20 mouse cellular contexts compared by ENCODE assay signal in genomic region chr17:49825831-49826230, GRCm38 (mm10).
A peak's percentile ranks its signal among the peaks of the same experiment; 100 is the strongest.
DNase-seq lines count a peak whose midpoint lies in the region; ATAC-seq lines count a peak whose summit lies in the region.
"Had no signal": no experiment of that assay in that cellular context is flagged by ENCODE, and none has a peak within 500 bp of the region (broad histone marks: within the 10 kb centered on the region; RNA-seq: fewer than 3 reads in every experiment).

No protein-coding gene starts in this region.

- H3K4me1 ChIP-seq in forebrain, embryonic 14.5 days (ENCODE audit: control insufficient read depth, insufficient read depth, low read length) = no peaks in the 10 kb centered on the region
- no peaks in the 10 kb centered on the region for H3K4me1 ChIP-seq in forebrain, embryonic 12.5 days
- H3K4me1 ChIP-seq in forebrain, embryonic 16.5 days (replicated peaks; ENCODE audit: control insufficient read depth, insufficient read depth, low read length) = peaks cover 7% of the 10 kb centered on the region; the same call in 1 of the 2 replicates
- H3K4me1 ChIP-seq: embryonic facial prominence, embryonic 15.5 days; midbrain, embryonic 10.5 days; neural tube, embryonic 12.5 days had no signal

- H3K4me2 ChIP-seq in forebrain, embryonic 14.5 days (ENCODE audit: low read length) = no peak overlapping the region
- no peak overlapping the region for H3K4me2 ChIP-seq in forebrain, embryonic 12.5 days
- no peak overlapping the region for H3K4me2 ChIP-seq in forebrain, embryonic 16.5 days (ENCODE audit: low read length)
- H3K4me2 ChIP-seq: embryonic facial prominence, embryonic 15.5 days; lung, embryonic 15.5 days; neural tube, embryonic 12.5 days had no signal

- H3K36me3 ChIP-seq in forebrain, embryonic 14.5 days (ENCODE audit: control insufficient read depth, insufficient read depth, low read length) = no peaks in the 10 kb centered on the region
- no peaks in the 10 kb centered on the region for H3K36me3 ChIP-seq in forebrain, embryonic 12.5 days (replicated peaks)
- no peaks in the 10 kb centered on the region for H3K36me3 ChIP-seq in forebrain, embryonic 16.5 days (ENCODE audit: control insufficient read depth, insufficient read depth)
- H3K36me3 ChIP-seq: embryonic facial prominence, embryonic 15.5 days; lung, embryonic 15.5 days; midbrain, embryonic 10.5 days; neural tube, embryonic 12.5 days had no signal

- no peaks in the 10 kb centered on the region for H3K9me3 ChIP-seq in forebrain, embryonic 14.5 days (replicated peaks; ENCODE audit: control insufficient read depth, low read length)
- H3K9me3 ChIP-seq in forebrain, embryonic 12.5 days = no peaks in the 10 kb centered on the region
- H3K9me3 ChIP-seq in forebrain, embryonic 16.5 days (ENCODE audit: control insufficient read depth, low read length) = no peaks in the 10 kb centered on the region
- H3K9me3 ChIP-seq: embryonic facial prominence, embryonic 15.5 days; lung, embryonic 15.5 days; midbrain, embryonic 10.5 days; neural tube, embryonic 12.5 days had no signal

- H3K9ac ChIP-seq in forebrain, embryonic 14.5 days (ENCODE audit: low read length) = no peak overlapping the region
- no peak overlapping the region for H3K9ac ChIP-seq in forebrain, embryonic 12.5 days
- H3K9ac ChIP-seq in forebrain, embryonic 16.5 days (replicated peaks; ENCODE audit: low read depth, low read length) = no peak overlapping the region
- H3K9ac ChIP-seq: embryonic facial prominence, embryonic 15.5 days; liver, embryonic 14.5 days; lung, embryonic 15.5 days; neural tube, embryonic 12.5 days had no signal

- no peak overlapping the region for H3K4me3 ChIP-seq in forebrain, embryonic 14.5 days (ENCODE audit: low read depth, low read length)
- H3K4me3 ChIP-seq in forebrain, embryonic 12.5 days (replicated peaks) = no peak overlapping the region
- no peak overlapping the region for H3K4me3 ChIP-seq in forebrain, embryonic 16.5 days (replicated peaks; ENCODE audit: low read length)
- H3K4me3 ChIP-seq: embryonic facial prominence, embryonic 15.5 days; gastrocnemius, adult 2 months; layer of hippocampus, adult 2 months; lung, embryonic 15.5 days; midbrain, embryonic 10.5 days; neural tube, embryonic 12.5 days had no signal

- H3K27ac ChIP-seq in forebrain, embryonic 14.5 days (ENCODE audit: low read depth, low read length) = no peak overlapping the region
- no peak overlapping the region for H3K27ac ChIP-seq in forebrain, embryonic 12.5 days
- peak overlapping the region; percentile 6; the same call in 1 of the 2 replicates for H3K27ac ChIP-seq in forebrain, embryonic 16.5 days (ENCODE audit: low read length)
- H3K27ac ChIP-seq: embryonic facial prominence, embryonic 15.5 days; gastrocnemius, adult 2 months; liver, embryonic 14.5 days; lung, embryonic 15.5 days; macrophage; midbrain, embryonic 10.5 days; neural tube, embryonic 12.5 days had no signal

- DNase-seq in forebrain, embryonic 14.5 days (ENCODE audit: low spot score) = peak; percentile 61
- peak; percentile 31 to 62 for DNase-seq in layer of hippocampus, postnatal 14 days (ENCODE audit: low spot score in 2 of 2)
- no peak for DNase-seq in layer of hippocampus, postnatal 25 days (ENCODE audit: extremely low spot score in 1 of 2, low spot score in 1 of 2)
- peak; percentile 19 for DNase-seq in cerebellum, adult 9-11 months
- no peak for DNase-seq in lung, postnatal 4 days
- DNase-seq: gastrocnemius, adult 2 months; heart, postnatal 36 days; kidney, adult 18-20 months; kidney, postnatal 10 days; right cerebral cortex, postnatal 25 days; thymus, postnatal 36 days had no signal

- WGBS in forebrain, embryonic 14.5 days = 66% methylated on average over 5 of the region's 5 CpGs
- WGBS in forebrain, embryonic 12.5 days = 76% methylated on average over 5 of the region's 5 CpGs
- WGBS in forebrain, embryonic 16.5 days = 46% methylated on average over 5 of the region's 5 CpGs

- peak; percentile 50; the same call in 1 of the 2 replicates for ATAC-seq in forebrain, embryonic 14.5 days
- ATAC-seq in forebrain, embryonic 12.5 days (ENCODE audit: low FRiP score) = no peak
- peak; percentile 88 for ATAC-seq in forebrain, embryonic 16.5 days

- H3K27me3 ChIP-seq in forebrain, embryonic 14.5 days (replicated peaks; ENCODE audit: control insufficient read depth, insufficient read depth, low read length) = no peaks in the 10 kb centered on the region
- peaks cover 3% of the 10 kb centered on the region; the same call in 1 of the 2 replicates for H3K27me3 ChIP-seq in forebrain, embryonic 12.5 days
- no peaks in the 10 kb centered on the region for H3K27me3 ChIP-seq in forebrain, embryonic 16.5 days (replicated peaks; ENCODE audit: control insufficient read depth, insufficient read depth, low read length)
- H3K27me3 ChIP-seq: embryonic facial prominence, embryonic 15.5 days; lung, embryonic 15.5 days; neural tube, embryonic 12.5 days had no signal

Comparison
In these comparisons a context has a peak if more than half of its experiments do, and no peak if none do; other contexts are left out.
1. DNase-seq: peak in forebrain, embryonic 14.5 days (single experiment), layer of hippocampus, postnatal 14 days (2 of 2) and cerebellum, adult 9-11 months (single experiment); none in layer of hippocampus, postnatal 25 days (0 of 2) and lung, postnatal 4 days (0 of 2).